Mouse (Mus musculus) CH12.LX (cell line): Measurements from ENCODE around the gene Sim1. TPM values are rescaled to one million over a fixed set of nuclear protein-coding genes. Genes with fewer than 3 reads are reported as not detected.

Experiments
- DNase-seq: peaks from one replicate; pipeline ENCODE4 v3.0.0-alpha.2; 2013; ENCODE audit errors: extremely low read depth
- H3K27ac ChIP-seq: 2 replicates; pipeline ENCODE4 v1.5.1; 2012; ENCODE audit warnings: low read depth, mild to moderate bottlenecking, control low read depth, moderate library complexity; ENCODE audit not compliant: insufficient read depth
- H3K27me3 ChIP-seq: replicated peaks from 2 replicates; pipeline ENCODE3; 2012; ENCODE audit warnings: inconsistent platforms
- H3K36me3 ChIP-seq, 2 experiments: replicated peaks in 1 of 2; 2 replicates each; pipeline versions ENCODE3 to v1.6.1; 2012; ENCODE audit warnings: inconsistent platforms in 1 of 2, low read length in 1 of 2, mild to moderate bottlenecking in 1 of 2, mixed read lengths in 1 of 2, moderate library complexity in 1 of 2; ENCODE audit not compliant: control insufficient read depth in 1 of 2, insufficient read depth in 1 of 2
- H3K4me1 ChIP-seq, 2 experiments: 2 replicates each; pipeline ENCODE4 v1.6.1; 2012; ENCODE audit warnings: inconsistent platforms in 1 of 2, moderate library complexity in 1 of 2; ENCODE audit not compliant: insufficient read depth in 2 of 2, control insufficient read depth in 1 of 2
- H3K4me2 ChIP-seq: 2 replicates; pipeline ENCODE4 v1.6.1; 2012; ENCODE audit warnings: low read depth, mild to moderate bottlenecking, control low read depth; ENCODE audit not compliant: poor library complexity, insufficient read depth, severe bottlenecking
- H3K4me3 ChIP-seq, 3 experiments: fragments of 150-350 bp in 1 of 3; sonication (generic) in 1 of 3; replicated peaks in 1 of 3; 2 replicates each; pipeline versions ENCODE3 to v1.5.1; 2011 to 2012; ENCODE audit warnings: low read depth in 2 of 3, low read length in 2 of 3, mild to moderate bottlenecking in 2 of 3, moderate library complexity in 2 of 3, control low read depth in 1 of 3, improper control_type of control experiment in 1 of 3, inconsistent platforms in 1 of 3, mixed read lengths in 1 of 3; ENCODE audit not compliant: poor library complexity in 1 of 3
- H3K79me2 ChIP-seq: replicated peaks from 2 replicates; pipeline ENCODE4 v1.6.1; 2012; ENCODE audit warnings: mild to moderate bottlenecking, moderate library complexity; ENCODE audit not compliant: control insufficient read depth, poor library complexity, insufficient read depth, severe bottlenecking; ENCODE audit errors: extremely low read depth
- H3K9ac ChIP-seq: 2 replicates; pipeline ENCODE4 v1.6.1; 2012; ENCODE audit warnings: low read depth, mild to moderate bottlenecking, control low read depth, moderate library complexity; ENCODE audit not compliant: insufficient read depth
- H3K9me3 ChIP-seq: replicated peaks from 2 replicates; pipeline ENCODE3; 2012; ENCODE audit warnings: low read length, inconsistent platforms, mixed read lengths
- BHLHE40 ChIP-seq: IDR thresholded peaks from 2 replicates; pipeline ENCODE4 v1.6.1; 2011; ENCODE audit warnings: mild to moderate bottlenecking, low read depth, low read length, improper control_type of control experiment
- CHD1 ChIP-seq: IDR thresholded peaks from 2 replicates; pipeline ENCODE4 v1.6.1; 2012; ENCODE audit warnings: low read depth, low read length, improper control_type of control experiment, inconsistent platforms
- CHD2 ChIP-seq: IDR thresholded peaks from 2 replicates; pipeline ENCODE4 v1.6.1; 2011; ENCODE audit warnings: low read length, improper control_type of control experiment
- CTCF ChIP-seq, 2 experiments: IDR thresholded peaks in 1 of 2; conservative IDR thresholded peaks in 1 of 2; 2 replicates each; pipeline ENCODE4 v1.5.1; 2011 to 2012; ENCODE audit warnings: low read depth in 2 of 2, low read length in 2 of 2, improper control_type of control experiment in 1 of 2, inconsistent platforms in 1 of 2, mild to moderate bottlenecking in 1 of 2, moderate library complexity in 1 of 2
- E2F4 ChIP-seq: IDR thresholded peaks from 2 replicates; pipeline ENCODE4 v1.6.1; 2011; ENCODE audit warnings: low read depth, low read length, improper control_type of control experiment; ENCODE audit not compliant: insufficient replicate concordance
- ELF1 ChIP-seq: IDR thresholded peaks from 2 replicates; pipeline ENCODE4 v1.6.1; 2014; ENCODE audit warnings: low read depth, mild to moderate bottlenecking, inconsistent platforms, low read length, improper control_type of control experiment
- GABPA ChIP-seq: IDR thresholded peaks from 2 replicates; pipeline ENCODE4 v1.6.1; 2012; ENCODE audit warnings: low read depth, low read length, improper control_type of control experiment, inconsistent platforms; ENCODE audit not compliant: insufficient replicate concordance
- JUND ChIP-seq: conservative IDR thresholded peaks from 2 replicates; pipeline ENCODE4 v1.6.1; 2011; ENCODE audit warnings: low read depth, low read length, improper control_type of control experiment
- KAT2A ChIP-seq: IDR thresholded peaks from 2 replicates; pipeline ENCODE4 v1.6.1; 2012; ENCODE audit warnings: low read length, improper control_type of control experiment, inconsistent platforms; ENCODE audit not compliant: insufficient replicate concordance
- MAFK ChIP-seq: IDR thresholded peaks from 2 replicates; pipeline ENCODE4 v1.6.1; 2011; ENCODE audit warnings: low read length, improper control_type of control experiment; ENCODE audit not compliant: insufficient replicate concordance
- MAX ChIP-seq: IDR thresholded peaks from 2 replicates; pipeline ENCODE4 v1.6.1; 2011; ENCODE audit warnings: low read length, improper control_type of control experiment
- MYC ChIP-seq: IDR thresholded peaks from 2 replicates; pipeline ENCODE4 v1.6.1; 2011; ENCODE audit warnings: low read depth, mild to moderate bottlenecking, improper control_type of control experiment, low read length
- PAX5 ChIP-seq: IDR thresholded peaks from 2 replicates; pipeline ENCODE4 v1.6.1; 2012; ENCODE audit warnings: low read length, inconsistent platforms, mixed read lengths
- POLR2A ChIP-seq: IDR thresholded peaks from 2 replicates; pipeline ENCODE4 v1.6.1; 2011; ENCODE audit warnings: low read depth, mild to moderate bottlenecking, improper control_type of control experiment, low read length
- RCOR1 ChIP-seq: conservative IDR thresholded peaks from 2 replicates; pipeline ENCODE4 v1.6.1; 2012; ENCODE audit warnings: low read depth, mild to moderate bottlenecking, inconsistent platforms, low read length, improper control_type of control experiment
- SMC3 ChIP-seq: IDR thresholded peaks from 2 replicates; pipeline ENCODE4 v1.6.1; 2011; ENCODE audit warnings: low read depth, low read length, improper control_type of control experiment
- ZMIZ1 ChIP-seq: IDR thresholded peaks from 2 replicates; pipeline ENCODE4 v1.6.1; 2012; ENCODE audit warnings: low read depth, mild to moderate bottlenecking, inconsistent platforms, low read length, improper control_type of control experiment
- ZNF384 ChIP-seq: IDR thresholded peaks from 2 replicates; pipeline ENCODE4 v1.6.1; 2012; ENCODE audit warnings: low read depth, low read length, improper control_type of control experiment, inconsistent platforms
- dilution Hi-C: fragments of 300-500 bp; cut with MboI; formaldehyde crosslinking; loops from 2 replicates; pipeline ENCODE4 v1.14.3; 2020; ENCODE audit warnings: low sequenced_read_pairs; ENCODE audit not compliant: extremely low pct_unique_long_range_greater_than_20kb, extremely low pct_ligation_motif_present
- in situ Hi-C: fragments of 300-500 bp; cut with MboI; formaldehyde crosslinking; loops from 3 replicates; pipeline ENCODE4 v1.14.3; 2019; ENCODE audit warnings: low sequenced_read_pairs, low pct_ligation_motif_present, low pct_unique_long_range_greater_than_20kb, mixed read lengths
- polyA plus RNA-seq: library from polyadenylated mRNA; unstranded; fragments of >175 nt; gene quantifications from 2 replicates; pipeline ENCODE4 v1.2.1, GENCODE M21; 2012; ENCODE audit warnings: low read depth; ENCODE audit not compliant: insufficient read length
- total RNA-seq, 2 experiments: library from RNA; depleted of rRNA; stranded (reverse); fragments of 300-350 nt in 1 of 2; fragments of >200 nt in 1 of 2; gene quantifications; 2 replicates each; pipeline ENCODE4 v1.2.3; 2012 to 2014

The Sim1 gene
- total and polyA plus RNA-seq, 3 experiments, result 0.03 to 0.07 (median 0.04) TPM

- H3K27me3 ChIP-seq, result no peaks in the 10 kb centered on the region
- no peak overlapping the region for H3K27ac ChIP-seq
- no peaks in the 10 kb centered on the region for H3K9me3 ChIP-seq
- no peaks in the 10 kb centered on the region for H3K36me3 ChIP-seq
- dilution Hi-C loops (no loop called here), in situ Hi-C loops (no loop called here)
- TF ChIP-seq MAFK (peak; percentile 93), BHLHE40 (no peak)
- no peaks in the 10 kb centered on the region for H3K79me2 ChIP-seq
- DNase-seq, result no peak
- H3K4me2 ChIP-seq, result no peak overlapping the region
- peaks cover 0 to 13% of the 10 kb centered on the region in 2 experiments; a peak in 2 of 4 replicates for H3K4me1 ChIP-seq
- H3K9ac ChIP-seq, result no peak overlapping the region
- H3K4me3 ChIP-seq, result no peak overlapping the region
Measured at GRCm38 (mm10) chr10:50973625-50974024, 79.1 kb downstream of the Sim1 start.

- Histone ChIP-seq H3K79me2 (no peaks in the 10 kb centered on the region), H3K4me2 (no peak overlapping the region), H3K27me3 (no peaks in the 10 kb centered on the region), H3K4me1 (peaks cover 0 to 37% of the 10 kb centered on the region in 2 experiments; a peak in 2 of 4 replicates), H3K36me3 (no peaks in the 10 kb centered on the region), H3K9me3 (no peaks in the 10 kb centered on the region), H3K9ac (no peak overlapping the region), H3K4me3 (no peak overlapping the region), H3K27ac (no peak overlapping the region)
- dilution Hi-C loops, result no loop called here
- no peak for DNase-seq
- no peak for TF ChIP-seq PAX5
- TF ChIP-seq SMC3, result no peak
- no peak for TF ChIP-seq MYC
- no peak for TF ChIP-seq CHD2
- TF ChIP-seq JUND, result no peak
- TF ChIP-seq CHD1, result no peak
- no peak for TF ChIP-seq POLR2A
- no peak for TF ChIP-seq MAX
- TF ChIP-seq KAT2A, result no peak
- no peak for TF ChIP-seq ZMIZ1
- no peak for TF ChIP-seq ZNF384
- TF ChIP-seq RCOR1, result no peak
- no peak for TF ChIP-seq CTCF (conservative IDR thresholded peaks at IDR 0.05 in 1 of 2, IDR thresholded peaks at IDR 0.05 in 1 of 2; ENCODE audit: low read depth in 2 of 2, low read length in 2 of 2)
- TF ChIP-seq E2F4, result no peak
- TF ChIP-seq ELF1, result no peak
- no peak for TF ChIP-seq GABPA
- in situ Hi-C loops, result no loop called here
Measured at GRCm38 (mm10) chr10:50981849-50982248, 87.3 kb downstream of the Sim1 start.
